Mouse (Mus musculus) midbrain, embryonic 11.5 days (tissue): ENCODE data around the gene Prmt2. TPM values are rescaled to one million over a fixed set of nuclear protein-coding genes. Genes with fewer than 3 reads are reported as not detected.

Source experiments
- ATAC-seq: fragments of 200-750 bp; cut with Nextera tagmentation; 2 replicates; pipeline ENCODE4 v1.8.0; 2017; ENCODE audit warnings: moderate TSS enrichment, moderate library complexity; ENCODE audit not compliant: low FRiP score
- DNase-seq: peaks from one replicate; pipeline ENCODE4 v3.0.0; 2015; ENCODE audit warnings: low spot score; ENCODE audit errors: missing footprints
- H3K27ac ChIP-seq: fragments of 300-500 bp; sonication (generic); 2 replicates; pipeline ENCODE4 v1.5.1; 2014; ENCODE audit warnings: low read depth, low read length
- H3K27me3 ChIP-seq: fragments of 300-500 bp; sonication (generic); 2 replicates; pipeline ENCODE4 v1.6.1; 2014; ENCODE audit warnings: mild to moderate bottlenecking, low read length, moderate library complexity, mixed read lengths; ENCODE audit not compliant: control insufficient read depth, insufficient read depth
- H3K36me3 ChIP-seq: fragments of 300-500 bp; sonication (generic); 2 replicates; pipeline ENCODE4 v1.6.1; 2014; ENCODE audit warnings: mild to moderate bottlenecking, low read length, moderate library complexity, mixed read lengths; ENCODE audit not compliant: control insufficient read depth, insufficient read depth
- H3K4me1 ChIP-seq: fragments of 300-500 bp; sonication (generic); 2 replicates; pipeline ENCODE4 v1.6.1; 2014; ENCODE audit warnings: low read length; ENCODE audit not compliant: control insufficient read depth, insufficient read depth
- H3K4me2 ChIP-seq: fragments of 300-500 bp; sonication (generic); 2 replicates; pipeline ENCODE4 v1.6.1; 2014; ENCODE audit warnings: mild to moderate bottlenecking, moderate library complexity
- H3K4me3 ChIP-seq: fragments of 300-500 bp; sonication (generic); 2 replicates; pipeline ENCODE4 v1.5.1; 2014; ENCODE audit warnings: low read depth, low read length
- H3K9ac ChIP-seq: fragments of 300-500 bp; sonication (generic); 2 replicates; pipeline ENCODE4 v1.6.1; 2014; ENCODE audit warnings: low read length
- H3K9me3 ChIP-seq: fragments of 300-500 bp; sonication (generic); 2 replicates; pipeline ENCODE4 v1.6.1; 2016; ENCODE audit warnings: low read length; ENCODE audit not compliant: control insufficient read depth
- WGBS: fragments of 180-500 bp; shearing (Covaris S2); extraction: QIAGEN DNeasy Blood & Tissue Kit; methylation state at CpG from one replicate; pipeline ENCODE4 v1.1.7; 2014; 5-methylcytosine and 5-hydroxymethylcytosine counted together
- polyA plus RNA-seq: library from polyadenylated mRNA; unstranded; fragments of >200 nt; fragmentation: Nextera tagmentation; extraction: Ambion mirVana; gene quantifications from 2 replicates; pipeline ENCODE4 v1.2.1, GENCODE M21; 2014

Prmt2 gene
- polyA plus RNA-seq, result 106 and 115 TPM in 2 replicates

DNA sequence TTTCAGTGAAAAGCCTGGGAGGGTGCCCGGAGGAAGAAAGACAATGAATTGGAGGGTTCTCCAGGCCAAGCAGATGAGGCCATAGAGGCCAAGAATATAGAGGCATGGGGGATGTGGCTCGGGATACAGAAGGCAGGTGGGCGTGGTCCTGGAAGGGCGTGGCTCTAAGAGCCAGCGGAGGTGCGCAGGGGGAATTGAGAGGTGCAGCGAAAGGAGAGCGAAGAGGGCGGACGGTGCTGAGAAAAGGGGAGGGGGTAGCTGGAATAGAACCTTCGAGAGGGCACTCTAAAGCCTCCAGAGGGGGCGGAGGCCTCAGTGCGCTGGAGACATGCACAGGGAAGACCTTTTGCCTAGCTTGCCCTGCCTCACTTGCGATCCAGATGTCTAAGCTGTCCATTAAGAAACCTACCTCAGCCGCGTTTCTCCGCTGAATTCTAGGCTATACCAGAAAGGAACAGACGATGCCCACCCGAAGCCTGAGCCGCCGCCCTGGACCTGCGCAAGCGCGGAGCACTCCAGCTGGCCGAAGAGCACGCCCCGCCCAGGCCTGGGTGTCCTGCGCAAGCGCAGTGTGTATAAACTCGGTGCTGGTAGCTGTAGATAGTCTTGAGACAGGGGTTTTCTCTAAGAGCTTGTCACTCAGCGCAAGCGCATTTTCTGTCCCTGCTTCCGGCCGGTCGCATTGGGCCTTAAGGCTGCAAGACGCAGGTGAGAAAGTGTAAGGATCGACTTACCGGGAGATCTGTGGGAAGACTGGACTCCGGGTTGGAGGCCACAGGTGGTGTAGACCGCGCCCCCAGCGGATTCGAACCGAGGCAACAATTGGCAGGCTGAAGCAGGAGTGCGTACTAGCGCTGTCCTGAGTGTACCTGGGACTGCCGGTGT is at the start of gene Prmt2:
TSS of gene Prmt2 (minus strand) at position 525 of the 885 bp plus-strand sequence.
- Histone ChIP-seq H3K27me3 (no peaks in the 10 kb centered on the region), H3K4me1 (peaks cover 6% of the 10 kb centered on the region; the same call in 1 of the 2 replicates), H3K36me3 (no peaks in the 10 kb centered on the region), H3K9me3 (no peaks in the 10 kb centered on the region), H3K27ac (peak within 1 kb of the TSS; percentile 84), H3K4me2 (peak within 1 kb of the TSS; percentile 70), H3K4me3 (peak within 1 kb of the TSS; percentile 49), H3K9ac (peak within 1 kb of the TSS; percentile 64)
- 1% methylated on average over 47 of the region's 47 CpGs for WGBS
- DNase-seq (peak; percentile 99), ATAC-seq (peak; percentile 98)

DNA sequence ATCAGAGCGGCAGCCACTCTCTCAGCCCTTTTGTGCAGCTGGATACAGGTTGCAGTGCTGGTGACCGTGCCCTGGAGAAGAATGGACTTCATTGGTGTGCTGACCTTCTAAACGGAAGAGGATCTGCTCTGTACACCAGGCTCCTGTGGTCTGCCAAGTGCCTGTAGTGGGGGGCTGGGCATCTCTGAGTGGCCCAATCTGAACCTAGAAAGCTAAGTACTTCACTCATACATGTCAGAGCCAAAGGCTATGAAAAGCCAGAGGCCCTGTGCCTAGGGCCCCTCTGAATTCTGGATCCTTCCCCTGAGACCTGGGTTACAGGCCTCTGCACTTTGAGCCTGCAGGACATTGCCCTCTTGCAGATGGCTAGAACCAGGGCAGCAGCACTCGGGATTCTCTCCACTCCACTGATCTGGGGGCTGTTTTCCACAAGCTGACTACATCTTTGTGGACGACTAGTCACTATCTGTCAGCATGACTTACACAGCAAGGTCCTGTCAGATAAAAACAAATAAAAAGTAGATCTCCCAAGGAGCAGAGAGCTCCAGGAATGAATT is 41.0 kb upstream of the Prmt2 start:
- ATAC-seq (no peak), DNase-seq (no peak)
- no peaks in the 10 kb centered on the region for H3K9me3 ChIP-seq
- H3K4me3 ChIP-seq, result no peak overlapping the region
- no peak overlapping the region for H3K27ac ChIP-seq
- no peak overlapping the region for H3K9ac ChIP-seq
- whole genome bisulfite sequencing, result 65% methylated on average over 5 of the region's 5 CpGs
- no peaks in the 10 kb centered on the region for H3K27me3 ChIP-seq
- H3K36me3 ChIP-seq, result peaks cover 5% of the 10 kb centered on the region
- H3K4me1 ChIP-seq, result no peaks in the 10 kb centered on the region
- no peak overlapping the region for H3K4me2 ChIP-seq

DNA sequence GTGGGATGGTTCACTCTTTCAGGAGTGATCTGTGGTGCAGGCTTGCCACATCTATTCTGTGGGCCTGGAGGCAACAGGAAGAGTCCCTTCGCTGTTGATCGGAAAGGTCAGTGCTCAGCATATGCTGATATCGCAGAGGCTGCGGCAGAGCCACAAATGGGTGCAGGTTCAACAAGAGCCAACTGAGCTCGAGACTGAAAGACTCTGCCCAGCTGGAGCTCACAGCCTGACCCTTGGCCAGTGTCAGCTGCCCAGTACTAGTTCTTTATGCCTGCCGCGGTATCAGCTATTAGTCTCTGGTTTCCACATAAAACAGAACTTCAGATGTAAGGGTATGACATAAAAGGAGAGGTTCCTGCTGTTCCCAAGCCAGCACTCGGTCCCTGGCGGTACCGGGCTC is 37.6 kb upstream of the Prmt2 start:
- ATAC-seq, result no peak
- Histone ChIP-seq H3K36me3 (peaks cover 4% of the 10 kb centered on the region; the same call in 1 of the 2 replicates), H3K27ac (no peak overlapping the region), H3K4me1 (no peaks in the 10 kb centered on the region), H3K27me3 (no peaks in the 10 kb centered on the region), H3K9me3 (no peaks in the 10 kb centered on the region), H3K4me2 (no peak overlapping the region), H3K9ac (no peak overlapping the region), H3K4me3 (no peak overlapping the region)
- DNase-seq, result no peak
- 85% methylated on average over 10 of the region's 10 CpGs for WGBS

DNA sequence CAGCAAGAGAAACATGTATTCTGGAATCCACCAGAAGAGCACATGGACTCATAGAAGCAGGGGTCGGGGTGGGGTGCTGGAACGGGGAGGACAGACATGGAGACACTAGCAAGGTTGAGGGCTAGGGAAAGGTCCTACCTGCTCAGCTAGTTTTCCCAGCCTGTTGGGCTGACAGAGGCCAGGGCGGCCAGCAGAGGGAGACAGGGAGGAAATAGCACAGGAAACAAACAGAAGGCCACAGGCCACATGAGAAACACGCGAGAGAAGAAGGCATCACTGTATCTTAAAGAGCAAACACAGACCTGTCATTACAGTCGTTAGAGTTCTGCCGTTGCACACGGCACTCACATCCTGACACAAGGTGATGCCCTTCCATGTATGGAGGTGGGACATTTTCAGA is 33.6 kb upstream of the Prmt2 start:
- DNase-seq, result peak; percentile 88
- Histone ChIP-seq H3K9me3 (no peaks in the 10 kb centered on the region), H3K4me3 (no peak overlapping the region), H3K36me3 (peaks cover 7% of the 10 kb centered on the region), H3K9ac (no peak overlapping the region), H3K4me1 (no peaks in the 10 kb centered on the region), H3K27ac (no peak overlapping the region), H3K27me3 (no peaks in the 10 kb centered on the region), H3K4me2 (no peak overlapping the region)
- ATAC-seq, result no peak
- WGBS, result 53% methylated on average over 8 of the region's 8 CpGs

DNA sequence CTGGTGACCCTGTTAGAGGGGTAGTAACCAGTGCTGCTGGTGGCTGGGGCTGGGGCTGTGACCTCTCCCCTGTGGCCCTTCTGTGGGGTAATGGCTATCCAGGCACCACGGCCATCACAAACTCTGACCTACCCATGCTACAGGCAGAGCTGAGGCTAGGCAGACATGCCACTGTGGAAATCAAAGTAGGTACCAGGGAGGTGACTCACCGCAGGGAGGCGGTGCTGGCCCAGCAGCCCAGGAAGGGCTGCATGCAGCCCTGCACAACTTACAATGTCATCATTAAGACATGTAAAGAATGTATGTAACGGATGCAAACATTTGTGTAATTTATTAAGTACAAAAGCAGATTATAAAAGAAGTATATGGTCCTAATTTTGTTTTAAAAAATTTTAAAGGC is 24.8 kb upstream of the Prmt2 start:
- Histone ChIP-seq H3K36me3 (no peaks in the 10 kb centered on the region), H3K9ac (no peak overlapping the region), H3K27me3 (no peaks in the 10 kb centered on the region), H3K4me2 (no peak overlapping the region), H3K27ac (no peak overlapping the region), H3K4me1 (peaks cover 4% of the 10 kb centered on the region), H3K9me3 (no peaks in the 10 kb centered on the region), H3K4me3 (no peak overlapping the region)
- WGBS, result 69% methylated on average over 4 of the region's 4 CpGs
- DNase-seq, result no peak
- no peak for ATAC-seq

DNA sequence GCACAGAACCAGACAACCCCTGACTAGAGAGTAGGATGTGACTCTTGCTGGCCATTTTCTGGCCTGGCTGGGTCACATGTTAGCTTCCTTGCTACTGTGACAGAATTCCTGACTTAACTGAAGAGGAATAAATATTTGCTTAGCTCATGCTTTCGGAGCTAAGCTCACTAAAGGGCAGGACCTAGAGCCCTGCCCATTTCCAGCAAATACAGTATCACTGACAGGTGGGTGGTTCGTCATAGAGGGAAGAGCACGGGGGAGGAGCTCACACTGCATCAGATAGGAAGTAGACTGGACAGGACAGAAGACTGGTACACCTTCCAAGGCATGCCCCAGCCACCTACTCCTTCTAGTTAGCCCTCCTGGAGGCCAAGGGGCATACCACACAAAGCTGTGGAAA is 23.8 kb upstream of the Prmt2 start:
- no peaks in the 10 kb centered on the region for H3K9me3 ChIP-seq
- no peak overlapping the region for H3K4me2 ChIP-seq
- H3K9ac ChIP-seq, result no peak overlapping the region
- no peaks in the 10 kb centered on the region for H3K36me3 ChIP-seq
- no peak overlapping the region for H3K27ac ChIP-seq
- ATAC-seq, result peak; percentile 27; the same call in 1 of the 2 replicates
- H3K4me3 ChIP-seq, result no peak overlapping the region
- H3K4me1 ChIP-seq, result peaks cover 4% of the 10 kb centered on the region
- no peaks in the 10 kb centered on the region for H3K27me3 ChIP-seq
- DNase-seq, result no peak
- 83% methylated on average over 3 of the region's 3 CpGs for WGBS

DNA sequence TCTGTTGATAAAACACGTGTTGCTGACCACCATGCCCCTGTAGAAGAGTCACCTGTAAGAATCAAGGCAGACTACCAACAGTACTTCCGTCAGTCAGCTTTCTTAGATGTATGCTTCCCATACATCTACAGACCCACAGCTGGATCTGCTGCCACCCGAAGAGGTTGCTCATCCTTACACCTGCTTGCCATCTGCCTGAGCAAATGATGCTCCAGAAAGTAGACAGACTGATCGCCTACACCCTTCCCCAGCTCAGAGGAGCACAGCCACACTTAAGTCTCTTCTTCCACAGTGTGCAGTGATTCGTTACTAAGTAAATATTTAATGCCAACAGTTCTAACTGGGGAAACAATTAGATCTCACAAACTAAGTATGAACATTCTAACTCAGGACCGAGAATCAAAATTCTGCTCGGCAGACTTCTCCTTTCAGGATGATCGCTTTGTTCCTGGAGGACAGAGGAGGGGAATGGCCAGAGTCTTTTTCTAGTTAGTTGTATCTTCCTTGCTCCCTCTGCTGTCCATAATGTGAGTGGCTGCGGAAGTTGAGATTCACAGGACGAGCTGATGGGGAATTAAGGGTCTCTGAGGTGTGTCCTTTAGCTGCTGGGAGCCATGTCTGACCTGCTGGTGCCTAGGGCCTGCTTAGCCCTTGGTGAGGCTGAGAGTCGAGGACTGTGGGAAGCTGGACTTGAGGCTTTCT is 22.8 kb upstream of the Prmt2 start:
- whole genome bisulfite sequencing, result 56% methylated on average over 11 of the region's 11 CpGs
- Histone ChIP-seq H3K27ac (no peak overlapping the region), H3K9me3 (no peaks in the 10 kb centered on the region), H3K9ac (no peak overlapping the region), H3K4me2 (no peak overlapping the region), H3K36me3 (no peaks in the 10 kb centered on the region), H3K27me3 (no peaks in the 10 kb centered on the region), H3K4me1 (peaks cover 4% of the 10 kb centered on the region), H3K4me3 (no peak overlapping the region)
- DNase-seq (peak; percentile 88), ATAC-seq (0 out of 2 replicates have a peak, but pooled peaks have one; percentile 35)

DNA sequence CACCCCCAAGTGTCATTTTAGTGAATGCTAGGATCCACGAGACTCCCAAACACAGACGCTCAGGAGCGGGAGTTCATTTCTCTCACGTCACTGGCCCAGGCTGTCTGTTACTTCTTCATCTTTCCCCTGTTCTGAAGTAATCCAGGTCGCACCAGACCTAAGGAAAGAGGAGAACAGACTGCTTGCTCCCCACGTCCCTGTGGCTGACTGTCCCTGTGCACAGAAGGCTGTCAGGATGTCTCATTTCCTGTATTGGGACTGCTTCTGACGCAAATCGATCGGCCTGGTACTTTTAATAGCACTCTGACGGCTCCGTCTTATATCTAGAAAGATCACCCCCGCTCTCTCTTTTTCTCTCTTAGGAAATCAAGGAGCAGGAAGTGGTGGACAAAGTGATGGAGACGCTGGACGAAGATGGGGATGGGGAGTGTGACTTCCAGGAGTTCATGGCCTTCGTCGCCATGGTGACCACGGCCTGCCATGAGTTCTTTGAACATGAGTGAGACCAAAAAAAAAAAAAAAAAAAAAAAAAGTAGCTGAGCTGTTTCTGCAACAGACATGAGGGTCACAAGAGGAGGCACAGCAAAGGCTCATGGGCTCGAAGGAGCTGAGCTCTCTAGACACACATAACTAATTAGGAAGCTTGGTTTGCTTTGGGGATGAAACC is 22.0 kb upstream of the Prmt2 start:
- Histone ChIP-seq H3K9me3 (no peaks in the 10 kb centered on the region), H3K4me1 (peaks cover 4% of the 10 kb centered on the region), H3K27me3 (no peaks in the 10 kb centered on the region), H3K4me3 (no peak overlapping the region), H3K36me3 (no peaks in the 10 kb centered on the region), H3K4me2 (no peak overlapping the region), H3K27ac (no peak overlapping the region), H3K9ac (no peak overlapping the region)
- peak; percentile 85 for DNase-seq
- no peak for ATAC-seq
- WGBS, result 73% methylated on average over 18 of the region's 18 CpGs
